Mouse (Mus musculus) neural tube, embryonic 11.5 days (tissue): ENCODE measurements at regions not wholly inside any gene's neighbourhood (a gene's known extent, or its start where the extent isn't known, plus 50 kb on each side); places are given as distances from the start of the nearest gene placed in this dataset.

Source experiments
- ATAC-seq: fragments of 200-750 bp; cut with Nextera tagmentation; 2 replicates; pipeline ENCODE4 v1.8.0; 2017; ENCODE audit warnings: moderate number of reproducible peaks, mild to moderate bottlenecking, moderate TSS enrichment, moderate library complexity; ENCODE audit not compliant: insufficient read depth, low FRiP score, low TSS enrichment
- DNase-seq: peaks from one replicate; pipeline ENCODE4 v3.0.0-alpha.2; 2015; ENCODE audit warnings: low spot score
- H3K27ac ChIP-seq: fragments of 300-500 bp; sonication (generic); 2 replicates; pipeline ENCODE4 v1.5.1; 2014; ENCODE audit warnings: low read depth, mild to moderate bottlenecking, low read length
- H3K27me3 ChIP-seq: fragments of 300-500 bp; sonication (generic); 2 replicates; pipeline ENCODE4 v1.6.1; 2014; ENCODE audit warnings: mild to moderate bottlenecking, low read length, mixed read lengths; ENCODE audit not compliant: control insufficient read depth, insufficient read depth
- H3K36me3 ChIP-seq: fragments of 300-500 bp; sonication (generic); 2 replicates; pipeline ENCODE4 v1.6.1; 2014; ENCODE audit warnings: mild to moderate bottlenecking, low read length, moderate library complexity, mixed read lengths; ENCODE audit not compliant: control insufficient read depth, insufficient read depth
- H3K4me1 ChIP-seq: fragments of 300-500 bp; sonication (generic); 2 replicates; pipeline ENCODE4 v1.6.1; 2014; ENCODE audit warnings: low read length, mixed read lengths; ENCODE audit not compliant: control insufficient read depth, insufficient read depth
- H3K4me2 ChIP-seq: fragments of 300-500 bp; sonication (generic); 2 replicates; pipeline ENCODE4 v1.6.1; 2014; ENCODE audit warnings: low read depth, mild to moderate bottlenecking, moderate library complexity
- H3K4me3 ChIP-seq: fragments of 300-500 bp; sonication (generic); 2 replicates; pipeline ENCODE4 v1.5.1; 2014; ENCODE audit warnings: low read depth, low read length
- H3K9ac ChIP-seq: fragments of 300-500 bp; sonication (generic); 2 replicates; pipeline ENCODE4 v1.6.1; 2014; ENCODE audit warnings: mild to moderate bottlenecking, low read length
- H3K9me3 ChIP-seq: fragments of 300-500 bp; sonication (generic); 2 replicates; pipeline ENCODE4 v1.6.1; 2016; ENCODE audit warnings: low read length; ENCODE audit not compliant: control insufficient read depth
- WGBS: fragments of 180-500 bp; shearing (Covaris S2); extraction: QIAGEN DNeasy Blood & Tissue Kit; methylation state at CpG from one replicate; pipeline ENCODE4 v1.1.7; 2014; 5-methylcytosine and 5-hydroxymethylcytosine counted together

DNA sequence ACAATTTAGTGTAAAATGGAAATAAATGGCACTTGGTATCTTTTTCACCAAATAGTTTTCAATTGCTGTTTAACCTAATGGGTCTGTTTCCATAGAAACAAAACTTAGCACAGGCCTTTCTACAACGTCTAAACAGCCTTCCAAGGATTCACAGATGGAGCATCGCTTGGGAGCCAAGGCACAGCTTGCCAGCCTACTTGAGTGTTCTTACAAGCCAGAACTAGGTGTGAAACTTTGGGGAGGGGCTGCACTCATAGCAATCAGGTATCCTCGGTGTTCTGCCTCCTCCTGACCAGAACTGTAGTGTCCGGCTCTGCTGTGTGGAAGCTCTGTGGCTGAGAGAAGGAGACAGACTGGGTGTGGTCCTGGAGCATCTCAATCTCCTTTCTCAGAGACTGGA is 99.1 kb upstream of the Far2 start:
- Histone ChIP-seq H3K9me3 (no peaks in the 10 kb centered on the region), H3K4me3 (no peak overlapping the region), H3K9ac (no peak overlapping the region), H3K4me1 (no peaks in the 10 kb centered on the region), H3K27ac (no peak overlapping the region), H3K36me3 (no peaks in the 10 kb centered on the region), H3K27me3 (no peaks in the 10 kb centered on the region), H3K4me2 (no peak overlapping the region)
- ATAC-seq (no peak), DNase-seq (no peak)
- 86% methylated on average over 4 of the region's 4 CpGs for WGBS

DNA sequence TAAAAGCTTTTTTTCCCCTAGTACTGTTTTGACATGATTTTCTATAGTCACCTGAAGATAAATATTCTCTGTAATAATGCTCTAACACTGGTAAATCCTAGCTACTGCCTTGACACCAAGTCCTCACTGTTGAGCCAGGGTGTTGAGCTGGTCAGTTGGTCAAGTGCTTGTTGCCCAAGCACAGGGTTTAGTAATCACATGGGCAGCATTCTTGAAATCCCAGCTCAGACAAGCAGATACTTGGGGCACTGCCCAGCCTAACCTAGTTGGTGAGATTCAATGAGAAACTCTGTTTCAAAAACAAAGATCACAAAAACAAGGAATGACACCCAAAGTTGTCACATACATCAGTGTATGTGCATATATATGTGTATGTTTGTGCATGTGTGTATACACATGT is 95.4 kb upstream of the Far2 start:
- no peak for DNase-seq
- no peak for ATAC-seq
- Histone ChIP-seq H3K27me3 (no peaks in the 10 kb centered on the region), H3K27ac (no peak overlapping the region), H3K4me2 (no peak overlapping the region), H3K9me3 (no peaks in the 10 kb centered on the region), H3K4me3 (no peak overlapping the region), H3K36me3 (no peaks in the 10 kb centered on the region), H3K9ac (no peak overlapping the region), H3K4me1 (no peaks in the 10 kb centered on the region)

DNA sequence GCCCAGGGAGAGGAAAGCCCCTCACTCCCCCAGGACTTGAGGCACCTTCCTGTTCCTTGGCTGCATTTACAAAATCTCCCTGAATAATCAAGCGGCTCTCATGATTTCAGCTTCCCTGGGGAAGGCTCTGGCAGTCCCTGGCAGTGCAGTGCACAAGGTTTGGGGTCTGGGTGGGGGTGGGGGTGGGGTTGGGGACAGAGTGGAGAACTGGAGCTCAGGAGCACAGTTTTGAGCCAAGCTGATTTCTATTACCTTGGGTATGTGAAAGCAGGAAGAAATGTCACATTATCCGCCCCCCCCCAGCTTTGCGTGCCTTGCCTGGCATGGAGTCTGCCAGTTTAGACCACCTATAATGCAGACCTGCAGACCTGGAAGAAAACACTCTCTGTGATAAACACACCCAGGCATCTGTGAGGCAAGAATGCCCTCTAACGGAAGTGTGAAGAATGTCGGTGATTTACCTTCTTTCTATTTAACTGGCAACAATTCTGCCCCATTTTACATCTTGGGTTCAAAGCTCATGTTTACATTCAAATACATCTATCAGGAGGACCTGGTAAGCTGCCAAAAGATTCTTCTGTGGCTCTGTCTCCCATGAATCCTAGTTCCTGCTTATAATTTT is 93.9 kb upstream of the Far2 start:
- Histone ChIP-seq H3K4me2 (no peak overlapping the region), H3K9me3 (no peaks in the 10 kb centered on the region), H3K27me3 (no peaks in the 10 kb centered on the region), H3K36me3 (no peaks in the 10 kb centered on the region), H3K4me3 (no peak overlapping the region), H3K4me1 (no peaks in the 10 kb centered on the region), H3K27ac (no peak overlapping the region), H3K9ac (no peak overlapping the region)
- ATAC-seq (no peak), DNase-seq (no peak)
- 50% methylated on average over 5 of the region's 5 CpGs for WGBS

DNA sequence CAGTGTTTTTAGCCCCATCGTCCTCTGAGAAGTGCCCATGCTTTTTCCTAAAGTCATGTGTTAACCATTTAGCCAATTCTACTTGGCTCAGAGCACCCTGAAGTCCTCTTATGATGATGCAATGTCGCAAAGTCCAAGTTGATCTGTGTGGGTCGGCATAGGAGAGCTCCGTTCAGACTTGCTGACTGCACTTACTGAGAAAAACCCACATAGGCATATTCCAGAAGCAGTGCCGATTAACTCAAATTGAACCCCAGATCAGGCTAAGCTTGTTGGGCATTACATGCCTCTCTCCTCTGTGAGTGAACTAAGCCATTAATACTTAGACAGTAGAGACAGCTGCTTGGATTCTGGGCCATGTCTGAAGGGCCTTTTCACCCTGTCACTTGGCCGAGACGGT is 93.3 kb upstream of the Far2 start:
- H3K36me3 ChIP-seq, result no peaks in the 10 kb centered on the region
- no peaks in the 10 kb centered on the region for H3K9me3 ChIP-seq
- DNase-seq (no peak), ATAC-seq (no peak)
- H3K9ac ChIP-seq, result no peak overlapping the region
- H3K4me3 ChIP-seq, result no peak overlapping the region
- H3K27me3 ChIP-seq, result no peaks in the 10 kb centered on the region
- WGBS, result 92% methylated on average over 7 of the region's 7 CpGs
- no peaks in the 10 kb centered on the region for H3K4me1 ChIP-seq
- H3K4me2 ChIP-seq, result no peak overlapping the region
- no peak overlapping the region for H3K27ac ChIP-seq

DNA sequence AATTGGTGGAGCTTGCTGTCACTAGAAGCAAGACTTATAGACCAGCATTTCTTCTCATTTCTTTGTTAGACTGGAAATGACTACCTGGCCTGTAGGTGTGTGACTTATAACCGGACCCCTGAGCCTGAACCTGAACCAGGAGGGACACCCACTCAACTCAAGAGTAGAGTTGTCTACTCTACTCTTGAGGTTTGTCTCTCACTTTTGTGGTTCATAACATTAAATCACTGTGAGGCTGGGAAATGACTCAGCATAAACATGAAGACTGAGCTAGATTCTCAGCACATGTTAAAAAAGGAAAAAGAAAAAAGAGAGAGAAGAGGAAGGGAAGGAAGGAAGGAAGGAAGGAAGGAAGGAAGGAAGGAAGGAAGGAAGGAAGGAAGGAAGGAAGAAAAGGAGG is 92.8 kb upstream of the Far2 start:
- Histone ChIP-seq H3K4me3 (no peak overlapping the region), H3K9ac (no peak overlapping the region), H3K4me1 (no peaks in the 10 kb centered on the region), H3K4me2 (no peak overlapping the region), H3K27me3 (no peaks in the 10 kb centered on the region), H3K9me3 (no peaks in the 10 kb centered on the region), H3K27ac (no peak overlapping the region), H3K36me3 (no peaks in the 10 kb centered on the region)
- DNase-seq, result no peak
- no peak for ATAC-seq
- WGBS, result 91% methylated on average over 1 of the region's 1 CpGs

DNA sequence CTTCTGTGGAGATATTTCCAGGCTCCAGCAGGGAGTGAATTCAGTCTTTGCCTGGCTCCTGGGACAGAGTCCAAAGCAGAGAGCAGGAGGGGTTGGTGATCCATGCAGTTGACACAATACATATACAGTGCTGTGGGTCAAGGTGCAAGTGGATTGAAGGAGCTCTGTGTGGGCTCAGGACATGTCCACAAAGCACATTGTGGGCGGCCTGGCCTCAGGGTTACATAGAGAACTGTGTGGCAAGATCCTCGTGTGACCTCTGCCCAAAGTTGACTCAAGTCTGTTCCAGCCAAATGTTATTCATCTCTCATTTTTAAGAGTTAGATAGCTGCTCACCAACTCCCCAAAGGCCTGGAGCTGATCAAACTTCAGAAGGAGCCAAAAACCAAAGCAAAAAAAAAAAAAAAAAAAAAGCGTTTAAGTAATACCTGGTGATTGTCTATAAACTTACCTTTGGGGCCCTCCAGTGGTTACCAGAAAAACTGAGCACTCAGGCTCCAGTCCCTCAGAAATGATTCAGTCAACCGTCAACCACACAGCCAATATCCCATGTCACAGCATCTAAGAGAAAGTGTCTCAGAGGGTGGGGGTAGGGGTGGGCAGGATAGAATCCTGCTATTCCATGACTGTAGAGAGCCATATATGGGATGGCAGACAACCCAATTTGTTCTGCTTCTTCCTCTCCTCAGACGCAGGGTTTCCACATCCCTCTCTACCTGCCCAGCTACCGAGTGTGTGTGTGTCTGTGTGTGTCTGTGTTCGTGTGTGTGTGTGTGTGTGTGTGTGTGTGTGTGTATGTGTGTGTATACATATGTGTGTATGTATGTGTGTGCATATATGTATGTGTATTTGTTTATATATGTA is 91.9 kb upstream of the Far2 start:
- Histone ChIP-seq H3K27me3 (no peaks in the 10 kb centered on the region), H3K9me3 (no peaks in the 10 kb centered on the region), H3K36me3 (no peaks in the 10 kb centered on the region), H3K9ac (no peak overlapping the region), H3K4me3 (no peak overlapping the region), H3K4me1 (no peaks in the 10 kb centered on the region), H3K4me2 (no peak overlapping the region), H3K27ac (no peak overlapping the region)
- 68% methylated on average over 7 of the region's 7 CpGs for WGBS
- ATAC-seq (no peak), DNase-seq (no peak)

DNA sequence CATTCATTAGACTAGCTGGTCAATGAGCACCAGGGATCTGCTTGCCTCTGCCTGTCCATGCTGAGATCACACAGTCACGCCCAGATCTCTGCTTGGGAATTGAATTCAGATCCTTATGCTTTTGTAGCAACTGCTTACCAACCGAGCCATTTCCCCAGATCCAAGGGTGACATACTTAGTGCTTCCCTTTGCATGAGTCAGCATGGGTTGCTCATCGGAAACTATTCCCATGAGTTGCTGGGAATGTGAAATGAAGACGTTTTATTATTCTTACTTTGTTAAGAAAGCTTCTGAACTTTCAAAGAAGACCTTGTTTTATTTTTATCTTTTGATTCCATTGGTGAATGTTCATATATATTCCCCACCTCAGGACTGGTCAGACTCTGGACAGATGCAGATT is 82.3 kb upstream of the Far2 start:
- WGBS, result 88% methylated on average over 4 of the region's 4 CpGs
- H3K4me2 ChIP-seq, result no peak overlapping the region
- no peaks in the 10 kb centered on the region for H3K4me1 ChIP-seq
- H3K9me3 ChIP-seq, result no peaks in the 10 kb centered on the region
- no peak overlapping the region for H3K9ac ChIP-seq
- no peaks in the 10 kb centered on the region for H3K27me3 ChIP-seq
- no peak overlapping the region for H3K4me3 ChIP-seq
- ATAC-seq (no peak), DNase-seq (no peak)
- no peak overlapping the region for H3K27ac ChIP-seq
- H3K36me3 ChIP-seq, result no peaks in the 10 kb centered on the region

DNA sequence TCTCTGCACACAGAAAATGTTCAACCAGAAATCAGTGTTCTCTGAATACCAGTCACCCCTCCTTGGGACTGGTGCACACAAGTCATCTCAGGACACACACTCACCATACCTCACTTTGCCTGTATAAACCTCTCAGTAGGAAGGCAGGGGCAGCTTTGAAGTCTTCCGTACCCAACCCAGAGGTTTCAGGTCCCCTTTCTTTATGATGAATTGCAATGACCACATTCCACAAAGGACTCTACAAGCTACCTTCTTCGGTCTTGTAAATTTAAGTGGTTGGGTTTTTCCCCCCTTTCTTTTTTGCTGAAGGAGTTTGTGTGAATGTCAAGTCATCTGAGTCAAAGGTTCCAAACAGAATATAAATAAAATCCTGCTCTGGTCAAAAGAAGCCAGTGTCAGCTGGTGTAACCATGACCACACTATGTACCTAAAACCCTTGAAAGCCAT is 76.9 kb upstream of the Far2 start:
- no peak overlapping the region for H3K27ac ChIP-seq
- 85% methylated on average over 2 of the region's 2 CpGs for WGBS
- H3K9ac ChIP-seq, result no peak overlapping the region
- H3K36me3 ChIP-seq, result no peaks in the 10 kb centered on the region
- H3K9me3 ChIP-seq, result no peaks in the 10 kb centered on the region
- H3K27me3 ChIP-seq, result no peaks in the 10 kb centered on the region
- no peak overlapping the region for H3K4me3 ChIP-seq
- H3K4me2 ChIP-seq, result no peak overlapping the region
- H3K4me1 ChIP-seq, result no peaks in the 10 kb centered on the region
- ATAC-seq (no peak), DNase-seq (no peak)

DNA sequence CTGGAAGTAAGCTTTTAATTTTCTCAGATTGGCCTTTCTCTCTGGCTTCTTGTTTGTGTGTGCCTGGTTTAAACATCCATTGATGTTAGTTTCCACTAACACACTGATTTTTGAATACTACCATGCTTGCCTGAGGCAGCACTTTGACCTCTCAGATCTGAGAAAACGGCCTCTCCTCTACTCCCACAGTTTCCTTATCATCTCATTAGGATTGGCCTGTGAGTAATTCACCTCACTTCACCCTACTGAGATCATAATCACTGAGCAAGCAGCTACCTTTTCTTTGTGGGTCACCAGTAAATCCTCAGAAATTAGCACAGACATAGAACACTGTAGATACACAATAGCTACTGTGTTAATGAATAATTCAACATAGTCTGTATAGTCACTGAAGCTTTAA is 74.5 kb upstream of the Far2 start:
- no peak overlapping the region for H3K9ac ChIP-seq
- H3K36me3 ChIP-seq, result no peaks in the 10 kb centered on the region
- WGBS, result 40% methylated on average over 1 of the region's 1 CpGs
- H3K4me1 ChIP-seq, result no peaks in the 10 kb centered on the region
- no peak overlapping the region for H3K4me2 ChIP-seq
- no peak for ATAC-seq
- no peak for DNase-seq
- H3K4me3 ChIP-seq, result no peak overlapping the region
- no peaks in the 10 kb centered on the region for H3K9me3 ChIP-seq
- no peak overlapping the region for H3K27ac ChIP-seq
- H3K27me3 ChIP-seq, result no peaks in the 10 kb centered on the region
